Mouse (Mus musculus) midbrain, embryonic 12.5 days (tissue): ENCODE measurements around the gene Ints3. TPM values are rescaled to one million over a fixed set of nuclear protein-coding genes. Genes with fewer than 3 reads are reported as not detected.

ENCODE experiments used
- ATAC-seq: fragments of 200-750 bp; cut with Nextera tagmentation; 2 replicates; pipeline ENCODE4 v1.8.0; 2017; ENCODE audit warnings: low read depth, moderate TSS enrichment, moderate library complexity; ENCODE audit not compliant: low FRiP score
- H3K27ac ChIP-seq: fragments of 300-500 bp; sonication (generic); replicated peaks from 2 replicates; pipeline ENCODE4 v1.5.1; 2016; ENCODE audit warnings: mild to moderate bottlenecking
- H3K27me3 ChIP-seq: fragments of 300-500 bp; sonication (generic); 2 replicates; pipeline ENCODE4 v1.6.1; 2016; ENCODE audit warnings: mild to moderate bottlenecking
- H3K36me3 ChIP-seq: fragments of 300-500 bp; sonication (generic); 2 replicates; pipeline ENCODE4 v1.6.1; 2016
- H3K4me1 ChIP-seq: fragments of 300-500 bp; sonication (generic); 2 replicates; pipeline ENCODE4 v1.6.1; 2016
- H3K4me2 ChIP-seq: fragments of 300-500 bp; sonication (generic); replicated peaks from 2 replicates; pipeline ENCODE4 v1.6.1; 2016; ENCODE audit warnings: mild to moderate bottlenecking, moderate library complexity
- H3K4me3 ChIP-seq: fragments of 300-500 bp; sonication (generic); 2 replicates; pipeline ENCODE4 v1.5.1; 2016; ENCODE audit warnings: mild to moderate bottlenecking
- H3K9ac ChIP-seq: fragments of 300-500 bp; sonication (generic); replicated peaks from 2 replicates; pipeline ENCODE4 v1.6.1; 2016; ENCODE audit warnings: mild to moderate bottlenecking, moderate library complexity
- H3K9me3 ChIP-seq: fragments of 300-500 bp; sonication (generic); 2 replicates; pipeline ENCODE4 v1.6.1; 2016; ENCODE audit warnings: mild to moderate bottlenecking
- WGBS: fragments of 180-500 bp; shearing (Covaris S2); methylation state at CpG from one replicate; pipeline ENCODE4 v1.1.7; 2016; 5-methylcytosine and 5-hydroxymethylcytosine counted together
- polyA plus RNA-seq: library from polyadenylated mRNA; unstranded; fragments of >200 nt; fragmentation: Nextera tagmentation; extraction: Ambion mirVana; gene quantifications from 2 replicates; pipeline ENCODE4 v1.2.1, GENCODE M21; 2016

Ints3 gene
- polyA plus RNA-seq, 1 experiment from 2014 or later: 42.4 TPM

- 92% methylated on average over 3 of the region's 3 CpGs for WGBS
- no peak overlapping the region for H3K4me2 ChIP-seq
- H3K4me1 ChIP-seq: peaks cover 14% of the 10 kb centered on the region
- no peak overlapping the region for H3K4me3 ChIP-seq
- no peak for ATAC-seq
- H3K9ac ChIP-seq: no peak overlapping the region
- no peak overlapping the region for H3K27ac ChIP-seq
- H3K27me3 ChIP-seq: peaks cover 73% of the 10 kb centered on the region
- no peaks in the 10 kb centered on the region for H3K9me3 ChIP-seq
- H3K36me3 ChIP-seq: no peaks in the 10 kb centered on the region
These were observed 28.5 kb upstream of the Ints3 start for GRCm38 (mm10) chr3:90461935-90462334.

DNA sequence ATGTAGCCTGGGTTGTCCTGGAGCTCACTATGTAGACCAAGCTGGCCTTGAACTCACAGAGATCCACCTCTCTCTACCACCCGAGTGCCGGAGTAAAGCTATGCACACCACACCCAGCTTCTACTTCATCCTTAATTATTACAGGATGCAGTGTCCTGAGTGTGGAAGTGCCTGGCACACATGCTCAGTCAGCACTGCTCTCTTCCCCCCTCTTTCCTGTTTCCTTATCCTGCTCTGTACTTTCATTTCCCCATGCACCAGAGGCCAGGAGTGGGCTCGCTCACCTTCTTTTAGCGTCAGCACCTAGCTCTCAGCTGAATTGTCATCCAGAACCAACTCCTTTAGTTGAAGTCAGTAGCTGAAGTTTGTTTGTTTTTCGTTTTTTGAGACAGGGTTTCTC, 26.9 kb upstream of the Ints3 start:
- WGBS: 78% methylated on average over 5 of the region's 5 CpGs
- H3K36me3 ChIP-seq: no peaks in the 10 kb centered on the region
- H3K9me3 ChIP-seq: no peaks in the 10 kb centered on the region
- H3K27me3 ChIP-seq: peaks cover 68% of the 10 kb centered on the region
- no peak overlapping the region for H3K4me3 ChIP-seq
- H3K27ac ChIP-seq: no peak overlapping the region
- ATAC-seq: no peak
- H3K9ac ChIP-seq: no peak overlapping the region
- H3K4me2 ChIP-seq: no peak overlapping the region
- 0 out of 2 replicates have a peak, but pooled peaks cover 4% of the 10 kb centered on the region for H3K4me1 ChIP-seq

GRCm38 (mm10) chr3:90459727-90460126, 26.3 kb upstream of the Ints3 start:
- Histone ChIP-seq H3K4me2 (no peak overlapping the region), H3K9ac (no peak overlapping the region), H3K36me3 (no peaks in the 10 kb centered on the region), H3K4me3 (no peak overlapping the region), H3K9me3 (no peaks in the 10 kb centered on the region), H3K4me1 (no peaks in the 10 kb centered on the region), H3K27me3 (peaks cover 62% of the 10 kb centered on the region), H3K27ac (no peak overlapping the region)
- no peak for ATAC-seq
- WGBS: 78% methylated on average over 9 of the region's 9 CpGs

GRCm38 (mm10) chr3:90454931-90455330, 21.5 kb upstream of the Ints3 start:
- Histone ChIP-seq H3K4me3 (no peak overlapping the region), H3K27me3 (peaks cover 17% of the 10 kb centered on the region), H3K36me3 (no peaks in the 10 kb centered on the region), H3K27ac (no peak overlapping the region), H3K9ac (no peak overlapping the region), H3K9me3 (no peaks in the 10 kb centered on the region), H3K4me2 (no peak overlapping the region), H3K4me1 (no peaks in the 10 kb centered on the region)
- 83% methylated on average over 14 of the region's 14 CpGs for WGBS
- ATAC-seq: no peak

GRCm38 (mm10) chr3:90451396-90452095, 18.1 kb upstream of the Ints3 start:
- Histone ChIP-seq H3K4me2 (no peak overlapping the region), H3K4me3 (no peak overlapping the region), H3K27ac (no peak overlapping the region)

GRCm38 (mm10) chr3:90450874-90451273, 17.5 kb upstream of the Ints3 start:
- no peak overlapping the region for H3K9ac ChIP-seq
- WGBS: 38% methylated on average over 12 of the region's 12 CpGs
- H3K4me3 ChIP-seq: no peak overlapping the region
- H3K36me3 ChIP-seq: no peaks in the 10 kb centered on the region
- H3K27me3 ChIP-seq: peaks cover under 1% of the 10 kb centered on the region; the same call in 1 of the 2 replicates
- peaks cover 13% of the 10 kb centered on the region for H3K4me1 ChIP-seq
- no peak overlapping the region for H3K27ac ChIP-seq
- no peak for ATAC-seq
- no peaks in the 10 kb centered on the region for H3K9me3 ChIP-seq
- H3K4me2 ChIP-seq: no peak overlapping the region

More at GRCm38 (mm10) chr3:90451396-90452095, 18.1 kb upstream of the Ints3 start:
- Histone ChIP-seq H3K27me3 (peaks cover 7% of the 10 kb centered on the region; the same call in 1 of the 2 replicates), H3K9ac (no peak overlapping the region), H3K36me3 (no peaks in the 10 kb centered on the region), H3K4me1 (peaks cover 8% of the 10 kb centered on the region), H3K9me3 (no peaks in the 10 kb centered on the region)
- WGBS: 52% methylated on average over 10 of the region's 10 CpGs
- no peak for ATAC-seq

- no peak overlapping the region for H3K27ac ChIP-seq
- H3K4me1 ChIP-seq: peaks cover 16% of the 10 kb centered on the region
- H3K9ac ChIP-seq: no peak overlapping the region
- no peaks in the 10 kb centered on the region; the same call in 1 of the 2 replicates for H3K9me3 ChIP-seq
- 24% methylated on average over 6 of the region's 6 CpGs for WGBS
- no peaks in the 10 kb centered on the region for H3K36me3 ChIP-seq
- H3K27me3 ChIP-seq: no peaks in the 10 kb centered on the region; the same call in 1 of the 2 replicates
- no peak for ATAC-seq
- no peak overlapping the region for H3K4me2 ChIP-seq
- no peak overlapping the region for H3K4me3 ChIP-seq
These were observed 15.2 kb upstream of the Ints3 start for GRCm38 (mm10) chr3:90448626-90449025.

GRCm38 (mm10) chr3:90447123-90447494, 13.7 kb upstream of the Ints3 start:
- H3K9me3 ChIP-seq: no peaks in the 10 kb centered on the region; the same call in 1 of the 2 replicates

DNA sequence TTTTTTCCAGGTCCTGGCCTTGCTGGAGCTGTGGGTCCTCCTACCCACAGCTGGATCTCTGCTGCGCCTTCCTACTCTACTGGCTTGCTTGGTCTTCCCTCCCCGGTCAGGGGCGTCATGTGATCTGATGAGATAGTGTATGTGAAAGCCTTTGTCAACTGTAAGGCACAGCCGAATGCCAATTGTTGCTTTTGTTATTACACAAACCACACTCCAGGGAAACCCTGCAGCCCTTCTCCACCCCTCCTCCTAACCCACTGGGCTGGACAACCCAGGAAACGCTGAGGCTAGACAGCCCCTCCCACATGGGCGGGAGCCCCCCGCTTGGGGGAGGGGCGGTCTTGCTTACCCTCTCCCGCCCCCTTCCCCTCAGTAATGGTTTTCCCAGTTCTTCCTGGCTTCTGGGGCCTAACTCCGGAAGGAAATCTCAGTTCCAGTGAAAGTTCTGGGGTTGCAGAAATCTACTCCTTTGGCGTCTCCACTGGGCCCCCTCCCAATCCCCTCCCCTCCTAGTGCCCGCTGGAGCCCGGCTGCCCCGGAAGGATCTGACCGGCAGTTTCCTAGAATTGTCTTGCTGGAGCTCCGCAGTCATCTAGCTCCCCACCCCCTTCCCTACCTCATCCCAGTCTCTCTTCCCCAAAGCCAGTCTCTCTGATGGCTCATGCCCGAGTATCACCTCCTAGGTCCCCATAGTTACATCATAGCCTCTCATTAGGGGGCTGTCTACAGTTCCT, 13.1 kb upstream of the Ints3 start:
- H3K4me3 ChIP-seq: peak overlapping the region; percentile 31
- under 1% methylated on average over 17 of the region's 17 CpGs for WGBS
- no peaks in the 10 kb centered on the region for H3K36me3 ChIP-seq
- H3K9ac ChIP-seq: peak overlapping the region; percentile 45
- H3K27me3 ChIP-seq: no peaks in the 10 kb centered on the region; the same call in 1 of the 2 replicates
- H3K27ac ChIP-seq: peak overlapping the region; percentile 84
- peaks cover 16% of the 10 kb centered on the region for H3K4me1 ChIP-seq
- peak overlapping the region; percentile 55 for H3K4me2 ChIP-seq
- H3K9me3 ChIP-seq: no peaks in the 10 kb centered on the region; the same call in 1 of the 2 replicates
- ATAC-seq: peak; percentile 96

More at GRCm38 (mm10) chr3:90447123-90447494, 13.7 kb upstream of the Ints3 start:
- Histone ChIP-seq H3K4me1 (peaks cover 16% of the 10 kb centered on the region), H3K36me3 (no peaks in the 10 kb centered on the region), H3K9ac (peak overlapping the region; percentile 45), H3K27ac (peak overlapping the region; percentile 84), H3K4me2 (peak overlapping the region; percentile 55), H3K4me3 (0 out of 2 replicates have a peak overlapping the region, but pooled peaks have one; percentile 31), H3K27me3 (no peaks in the 10 kb centered on the region; the same call in 1 of the 2 replicates)
- 35% methylated on average over 7 of the region's 7 CpGs for WGBS
- 0 out of 2 replicates have a peak, but pooled peaks have one; percentile 1 for ATAC-seq

DNA sequence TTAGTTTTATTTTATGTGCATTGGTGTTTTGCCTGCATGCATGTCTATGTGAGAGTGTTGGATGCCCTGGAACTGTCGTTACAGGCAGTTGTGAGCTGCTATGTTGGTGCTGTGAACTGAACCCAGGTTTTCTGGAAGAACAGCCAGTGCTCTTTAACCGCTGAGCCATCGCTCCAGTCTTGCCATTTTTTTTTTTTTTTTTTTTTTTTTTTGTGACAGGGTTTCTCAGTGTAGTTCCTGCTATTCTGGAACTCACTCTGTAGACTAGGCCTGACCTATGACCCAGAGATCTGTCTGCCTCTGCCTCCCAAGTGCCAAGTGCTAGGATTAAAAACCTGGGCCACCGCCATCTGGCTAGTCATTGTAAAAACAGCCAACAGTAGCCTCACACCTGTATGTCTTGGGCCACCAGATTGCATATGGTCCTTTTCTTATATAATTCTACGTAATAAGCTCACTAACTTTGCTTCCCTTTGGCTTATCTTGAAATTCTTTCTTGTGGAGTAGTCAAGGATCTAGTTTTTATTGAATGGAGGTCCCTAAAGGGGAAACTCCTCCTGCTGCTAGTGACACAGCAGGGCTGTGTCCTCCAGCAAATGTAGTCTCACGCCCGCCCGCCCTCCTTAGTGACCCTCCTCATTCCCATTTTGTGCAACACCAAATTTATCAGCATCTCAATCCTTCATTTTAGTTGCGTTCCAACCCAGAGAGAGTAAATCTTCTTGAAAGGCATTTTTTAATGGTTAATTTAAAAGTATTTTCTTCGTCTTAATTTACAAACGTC, 12.2 kb upstream of the Ints3 start:
- H3K27ac ChIP-seq: peak overlapping the region; percentile 84; the same call in 1 of the 2 replicates
- no peaks in the 10 kb centered on the region for H3K27me3 ChIP-seq
- H3K4me3 ChIP-seq: no peak overlapping the region
- H3K4me1 ChIP-seq: peaks cover 16% of the 10 kb centered on the region
- 71% methylated on average over 11 of the region's 11 CpGs for WGBS
- no peaks in the 10 kb centered on the region for H3K36me3 ChIP-seq
- no peak for ATAC-seq
- H3K4me2 ChIP-seq: peak overlapping the region; percentile 55
- no peaks in the 10 kb centered on the region; the same call in 1 of the 2 replicates for H3K9me3 ChIP-seq
- H3K9ac ChIP-seq: peak overlapping the region; percentile 45; the same call in 1 of the 2 replicates

- H3K27ac ChIP-seq: no peak overlapping the region
- H3K9me3 ChIP-seq: no peaks in the 10 kb centered on the region; the same call in 1 of the 2 replicates
- no peaks in the 10 kb centered on the region for H3K27me3 ChIP-seq
- H3K4me2 ChIP-seq: no peak overlapping the region
- no peak overlapping the region for H3K4me3 ChIP-seq
- WGBS: 88% methylated on average over 3 of the region's 3 CpGs
- no peak overlapping the region for H3K9ac ChIP-seq
- ATAC-seq: no peak
- H3K4me1 ChIP-seq: peaks cover 16% of the 10 kb centered on the region
- no peaks in the 10 kb centered on the region for H3K36me3 ChIP-seq
These were observed 10.6 kb upstream of the Ints3 start for GRCm38 (mm10) chr3:90443977-90444376.
